Mouse (Mus musculus) inflammation-experienced regulatory T-cells, adult 16 weeks (primary cell): ENCODE results near the gene Olfr564. TPM values are rescaled to one million over a fixed set of nuclear protein-coding genes. Genes with fewer than 3 reads are reported as not detected.

Experiments used
- polyA plus RNA-seq: library from polyadenylated mRNA; unstranded; fragments of 100-300 nt; shearing (Covaris generic); gene quantifications from one replicate; pipeline ENCODE4 v1.2.1, GENCODE M21; 2017

The Olfr564 gene
- not detected for polyA plus RNA-seq

DNA sequence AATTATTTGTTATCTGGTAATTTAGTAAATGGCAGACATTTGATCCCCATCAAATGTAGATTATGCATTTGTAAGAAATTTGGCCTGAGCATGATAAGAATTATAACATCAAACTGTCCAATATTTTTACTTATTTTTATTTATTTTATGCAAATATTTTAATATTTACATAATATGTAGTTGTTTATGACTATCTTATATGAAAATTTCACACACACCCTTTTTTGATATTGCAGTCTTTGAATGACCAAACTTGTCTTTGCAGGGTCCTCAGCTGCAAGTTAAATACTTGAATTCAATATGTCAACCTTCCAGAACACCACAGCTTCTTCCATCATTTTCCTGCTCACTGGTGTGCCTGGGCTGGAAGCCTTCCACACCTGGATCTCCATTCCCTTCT, at the start of gene Olfr564:
Olfr564 (plus strand) TSS at position 301 of the 400 bp plus-strand sequence.

DNA sequence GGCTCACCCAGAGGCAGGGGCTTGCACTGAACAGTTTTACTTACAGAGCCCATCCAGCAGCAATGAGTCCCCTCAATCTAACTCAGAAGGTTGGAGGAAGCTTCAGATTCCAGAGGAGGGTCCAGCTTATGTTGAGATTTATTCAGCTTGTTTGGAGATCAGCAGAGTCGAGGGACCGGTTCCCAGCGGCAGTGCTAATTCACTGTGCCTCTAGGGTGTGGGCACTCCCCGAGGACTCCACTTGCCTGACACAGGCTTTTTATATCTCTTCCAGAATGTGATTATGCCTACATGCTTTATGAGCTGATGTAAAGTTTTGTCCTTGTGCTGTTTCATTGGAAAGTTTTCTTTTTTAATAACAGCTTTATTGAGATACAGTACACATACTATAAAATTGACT, 44.0 kb upstream of the Olfr564 start, which contains the start of the genes Olfr560 and Olfr78:
Olfr560 (minus strand) TSS at position 101 of the 400 bp plus-strand sequence.
Olfr78 (minus strand) TSS at position 206 of the 400 bp plus-strand sequence.

DNA sequence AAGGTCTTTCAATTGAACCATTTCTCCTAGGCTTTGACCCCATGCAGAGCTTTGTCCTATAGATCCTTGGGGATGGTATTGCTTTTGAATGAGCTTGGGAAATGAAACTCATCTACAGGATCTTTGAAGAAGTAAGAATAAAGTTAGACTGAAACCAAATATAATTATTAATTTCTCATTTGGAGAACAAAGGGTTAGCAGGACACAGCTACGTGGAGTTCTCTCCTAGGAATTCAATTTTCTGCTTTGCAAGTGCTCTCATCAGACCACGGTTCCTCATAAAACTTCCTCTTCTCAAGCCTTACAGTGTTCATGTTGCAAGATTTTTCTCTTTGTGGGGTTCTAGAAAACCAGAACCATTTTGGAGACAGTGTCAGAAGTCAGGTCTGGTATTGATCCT, 32.4 kb upstream of the Olfr564 start, which contains the start of gene Olfr561:
Olfr561 (plus strand) TSS at position 301 of the 400 bp plus-strand sequence.

Other genes with a start within 250 kb of the Olfr564 start
- 132 TPM for gene Trim21, start 238.0 kb upstream of the Olfr564 start, polyA plus RNA-seq
- gene Olfr550, start 232.0 kb upstream of the Olfr564 start, polyA plus RNA-seq = not detected
- not detected for gene Olfr551, start 211.6 kb upstream of the Olfr564 start, polyA plus RNA-seq
- gene Olfr552, start 205.7 kb upstream of the Olfr564 start, polyA plus RNA-seq = not detected
- not detected for gene Olfr553, start 185.3 kb upstream of the Olfr564 start, polyA plus RNA-seq
- gene Olfr554, start 165.0 kb upstream of the Olfr564 start, polyA plus RNA-seq = not detected
- gene Olfr555, start 144.7 kb upstream of the Olfr564 start, polyA plus RNA-seq = not detected
- not detected for gene Olfr556, start 138.6 kb upstream of the Olfr564 start, polyA plus RNA-seq
- gene Trim68, start 116.2 kb upstream of the Olfr564 start, polyA plus RNA-seq = 22.3 TPM
- not detected for gene Olfr557, start 107.6 kb upstream of the Olfr564 start, polyA plus RNA-seq
- not detected for gene Olfr558, start 101.3 kb upstream of the Olfr564 start, polyA plus RNA-seq
- gene Olfr33, start 84.4 kb upstream of the Olfr564 start, polyA plus RNA-seq = not detected
- gene Olfr559, start 76.0 kb upstream of the Olfr564 start, polyA plus RNA-seq = not detected
- gene Olfr560, start 44.1 kb upstream of the Olfr564 start, polyA plus RNA-seq = not detected
- not detected for gene Olfr78, start 44.0 kb upstream of the Olfr564 start, polyA plus RNA-seq
- not detected for gene Olfr561, start 32.3 kb upstream of the Olfr564 start, polyA plus RNA-seq
- not detected for gene Olfr566, start 55.3 kb downstream of the Olfr564 start, polyA plus RNA-seq
- gene Olfr568, start 73.6 kb downstream of the Olfr564 start, polyA plus RNA-seq = not detected
- not detected for gene Olfr569, start 87.4 kb downstream of the Olfr564 start, polyA plus RNA-seq
- not detected for gene Olfr570, start 91.1 kb downstream of the Olfr564 start, polyA plus RNA-seq
- not detected for gene Olfr571, start 114.1 kb downstream of the Olfr564 start, polyA plus RNA-seq
- not detected for gene Olfr572, start 120.9 kb downstream of the Olfr564 start, polyA plus RNA-seq
- gene Olfr573-ps1, start 139.1 kb downstream of the Olfr564 start, polyA plus RNA-seq = not detected
- not detected for gene Olfr574, start 145.0 kb downstream of the Olfr564 start, polyA plus RNA-seq
- not detected for gene Olfr575, start 155.3 kb downstream of the Olfr564 start, polyA plus RNA-seq
- not detected for gene Olfr576, start 159.2 kb downstream of the Olfr564 start, polyA plus RNA-seq
- not detected for gene Olfr577, start 172.5 kb downstream of the Olfr564 start, polyA plus RNA-seq
- not detected for gene Olfr578, start 185.8 kb downstream of the Olfr564 start, polyA plus RNA-seq
- gene Olfr582, start 234.5 kb downstream of the Olfr564 start, polyA plus RNA-seq = not detected
- not detected for gene Olfr583, start 247.8 kb downstream of the Olfr564 start, polyA plus RNA-seq